In the genomic region with DNA sequence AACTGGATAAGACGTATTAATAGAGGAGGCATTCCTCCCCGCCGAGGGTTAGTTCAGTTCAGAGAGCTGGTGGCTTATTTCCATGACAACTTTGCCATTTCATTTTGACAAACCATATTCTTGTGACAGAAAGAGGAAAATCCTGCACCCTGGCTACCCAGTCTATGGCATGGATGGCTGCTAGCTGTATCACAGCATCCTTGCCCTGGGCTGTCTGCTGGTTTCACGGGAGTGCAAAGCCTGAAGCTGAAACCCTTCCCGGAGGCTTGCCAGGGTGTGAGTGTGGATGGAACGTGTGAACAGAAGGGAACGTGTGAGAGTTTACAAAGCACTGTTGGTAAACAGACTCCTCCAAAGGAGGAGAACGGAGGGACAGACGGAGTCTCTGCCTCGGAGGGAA, we compare ENCODE assay signal across 16 mouse cellular contexts.
DNase-seq lines count a peak whose midpoint lies in the region; ATAC-seq and TF ChIP-seq lines count a peak whose summit lies in the region.
"Had no signal": no experiment of that assay in that cellular context is flagged by ENCODE, and none has a peak within 500 bp of the region (broad histone marks: within the 10 kb centered on the region; RNA-seq: fewer than 3 reads in every experiment).

No protein-coding gene starts in this region.

- peaks cover 23% of the 10 kb centered on the region for H3K4me1 ChIP-seq in neural tube, embryonic 13.5 days (replicated peaks)
- H3K4me1 ChIP-seq in forebrain, postnatal 0 days (ENCODE audit: insufficient read depth) = peaks cover 15% of the 10 kb centered on the region
- peaks cover 10% of the 10 kb centered on the region for H3K4me1 ChIP-seq in midbrain, postnatal 0 days (ENCODE audit: insufficient read depth, low read length)
- no peaks in the 10 kb centered on the region; the same call in 1 of the 2 replicates for H3K4me1 ChIP-seq in intestine, embryonic 15.5 days (replicated peaks)

- H3K4me3 ChIP-seq in neural tube, embryonic 13.5 days = no peak overlapping the region
- H3K4me3 ChIP-seq in forebrain, postnatal 0 days (ENCODE audit: low read depth, low read length) = no peak overlapping the region
- no peak overlapping the region for H3K4me3 ChIP-seq in midbrain, postnatal 0 days (ENCODE audit: low read depth, low read length)
- no peak overlapping the region for H3K4me3 ChIP-seq in intestine, embryonic 15.5 days (replicated peaks)
- H3K4me3 ChIP-seq: limb, embryonic 15.5 days had no signal

- H3K36me3 ChIP-seq in neural tube, embryonic 13.5 days = no peaks in the 10 kb centered on the region
- H3K36me3 ChIP-seq in forebrain, postnatal 0 days (ENCODE audit: insufficient read depth) = no peaks in the 10 kb centered on the region
- H3K36me3 ChIP-seq in midbrain, postnatal 0 days (ENCODE audit: insufficient read depth, low read length) = no peaks in the 10 kb centered on the region
- H3K36me3 ChIP-seq in intestine, embryonic 15.5 days = no peaks in the 10 kb centered on the region
- H3K36me3 ChIP-seq: limb, embryonic 15.5 days had no signal

- no peak for ATAC-seq in cerebellum, adult (ENCODE audit: insufficient number of reproducible peaks, low FRiP score, low TSS enrichment)
- ATAC-seq in neural tube, embryonic 13.5 days (ENCODE audit: low read depth) = no peak
- peak; percentile 80 for ATAC-seq in forebrain, postnatal 0 days
- no peak for ATAC-seq in midbrain, postnatal 0 days (ENCODE audit: low FRiP score)
- no peak for ATAC-seq in intestine, embryonic 15.5 days
- ATAC-seq: intestine, embryonic 16.5 days had no signal

- H3K27me3 ChIP-seq in neural tube, embryonic 13.5 days = no peaks in the 10 kb centered on the region
- H3K27me3 ChIP-seq in forebrain, postnatal 0 days (ENCODE audit: insufficient read depth, low read length) = no peaks in the 10 kb centered on the region
- no peaks in the 10 kb centered on the region for H3K27me3 ChIP-seq in midbrain, postnatal 0 days (ENCODE audit: insufficient read depth, low read length)
- no peaks in the 10 kb centered on the region for H3K27me3 ChIP-seq in intestine, embryonic 15.5 days (replicated peaks)
- H3K27me3 ChIP-seq: CH12.LX; limb, embryonic 15.5 days had no signal

- H3K9me3 ChIP-seq in neural tube, embryonic 13.5 days = no peaks in the 10 kb centered on the region
- H3K9me3 ChIP-seq in forebrain, postnatal 0 days (ENCODE audit: low read length) = no peaks in the 10 kb centered on the region
- H3K9me3 ChIP-seq in midbrain, postnatal 0 days (ENCODE audit: low read length) = no peaks in the 10 kb centered on the region
- H3K9me3 ChIP-seq in intestine, embryonic 15.5 days = no peaks in the 10 kb centered on the region
- H3K9me3 ChIP-seq: limb, embryonic 15.5 days had no signal

- 0 out of 2 replicates have a peak overlapping the region, but pooled peaks have one; percentile 23 for H3K27ac ChIP-seq in neural tube, embryonic 13.5 days (replicated peaks)
- H3K27ac ChIP-seq in forebrain, postnatal 0 days (ENCODE audit: low read depth, low read length) = 0 out of 2 replicates have a peak overlapping the region, but pooled peaks have one; percentile 9
- peak overlapping the region; percentile 67; the same call in 1 of the 2 replicates for H3K27ac ChIP-seq in midbrain, postnatal 0 days (ENCODE audit: low read depth, low read length)
- H3K27ac ChIP-seq in intestine, embryonic 15.5 days = no peak overlapping the region
- H3K27ac ChIP-seq: limb, embryonic 15.5 days had no signal

- peak; percentile 49 to 52 for DNase-seq in cerebellum, postnatal 10 days
- no peak for DNase-seq in neural tube, embryonic 10.5 days (ENCODE audit: extremely low spot score, low spot score)
- DNase-seq in forebrain, postnatal 0 days = peak; percentile 75
- DNase-seq in midbrain, postnatal 0 days (ENCODE audit: low spot score) = no peak
- DNase-seq in ovary, postnatal 36 days (ENCODE audit: low spot score) = no peak
- DNase-seq: heart, adult 11 months; heart, postnatal 10 days; kidney, postnatal 10 days; lung, adult 2 months; thymus, adult 2 months had no signal

- no peak overlapping the region for H3K4me2 ChIP-seq in neural tube, embryonic 13.5 days
- H3K4me2 ChIP-seq in forebrain, postnatal 0 days (ENCODE audit: low read depth) = no peak overlapping the region; the same call in 1 of the 2 replicates
- no peak overlapping the region for H3K4me2 ChIP-seq in midbrain, postnatal 0 days (ENCODE audit: low read depth, low read length, poor library complexity, severe bottlenecking)
- H3K4me2 ChIP-seq in intestine, embryonic 15.5 days (replicated peaks) = no peak overlapping the region
- H3K4me2 ChIP-seq: limb, embryonic 15.5 days had no signal

- 70% methylated on average over 10 of the region's 10 CpGs for WGBS in neural tube, embryonic 13.5 days
- WGBS in forebrain, postnatal 0 days = 21% methylated on average over 10 of the region's 10 CpGs
- 41% methylated on average over 10 of the region's 10 CpGs for WGBS in midbrain, postnatal 0 days
- WGBS in intestine, embryonic 15.5 days = 59% methylated on average over 10 of the region's 10 CpGs

- TF ChIP-seq CTCF in forebrain, postnatal 0 days (IDR thresholded peaks at IDR 0.05; ENCODE audit: low read depth) = no peak
- TF ChIP-seq CTCF in midbrain, postnatal 0 days (IDR thresholded peaks at IDR 0.05) = no peak

- no peak overlapping the region for H3K9ac ChIP-seq in neural tube, embryonic 13.5 days
- H3K9ac ChIP-seq in forebrain, postnatal 0 days = no peak overlapping the region
- no peak overlapping the region for H3K9ac ChIP-seq in midbrain, postnatal 0 days (replicated peaks; ENCODE audit: low read length, poor library complexity, severe bottlenecking)
- no peak overlapping the region for H3K9ac ChIP-seq in intestine, embryonic 15.5 days
- H3K9ac ChIP-seq: limb, embryonic 15.5 days had no signal

Comparison
In these comparisons a context has a peak if more than half of its experiments do, and no peak if none do; other contexts are left out.
1. DNase-seq: peak in cerebellum, postnatal 10 days (2 of 2) and forebrain, postnatal 0 days (single experiment); none in neural tube, embryonic 10.5 days (single experiment), midbrain, postnatal 0 days (single experiment) and ovary, postnatal 36 days (single experiment).